Mouse (Mus musculus): ENCODE results near the gene Slc38a11. TPM values are rescaled to one million over a fixed set of nuclear protein-coding genes. Genes with fewer than 3 reads are reported as not detected.
A peak's percentile ranks its signal among the peaks of the same experiment; 100 is the strongest.

Gene Slc38a11
- 2.3 TPM in 1 of 2 replicates, not detected in the other for total RNA-seq (2017)

DNA sequence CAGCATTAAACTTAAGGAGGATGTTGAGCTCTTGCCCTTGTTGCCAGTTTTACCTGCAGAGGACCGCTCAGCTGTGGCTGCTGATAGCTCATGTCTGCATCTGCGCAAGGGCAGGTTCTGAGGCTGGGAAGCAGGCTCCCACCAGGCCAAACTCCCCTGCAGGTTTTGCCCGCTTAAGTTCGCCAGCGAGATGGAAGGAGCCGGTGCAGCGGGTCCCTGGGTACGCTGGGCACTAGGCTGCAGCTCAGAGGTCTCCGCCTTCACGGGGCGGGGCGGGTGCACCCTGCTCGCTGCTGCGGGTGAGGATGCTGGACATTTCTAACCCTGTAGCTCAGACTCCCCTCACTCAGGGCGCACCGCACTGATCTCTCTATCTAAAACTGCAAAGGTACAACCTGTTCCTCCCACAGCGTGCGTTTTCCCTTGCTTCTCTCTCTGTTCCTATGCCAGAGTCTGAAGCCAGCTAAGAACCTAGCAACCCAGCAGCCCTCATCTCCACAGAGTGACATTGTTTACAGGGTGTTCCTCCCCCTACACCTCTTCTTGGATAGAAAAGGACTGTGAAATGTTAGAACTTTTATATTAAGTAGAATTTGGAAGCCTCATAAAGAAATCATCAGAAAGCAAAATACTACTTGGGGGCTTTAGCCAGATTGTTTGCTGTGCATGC lies at the start of gene Slc38a11:
TSS of gene Slc38a11 (minus strand) at position 207 of the 670 bp plus-strand sequence.
- ATAC-seq (replicated peaks in 1 of 2; ENCODE audit: insufficient read depth in 1 of 2, low FRiP score in 2 of 2, low TSS enrichment in 1 of 2, low read depth in 1 of 2, poor library complexity in 2 of 2, severe bottlenecking in 2 of 2) = peak; percentile 84 to 89

DNA sequence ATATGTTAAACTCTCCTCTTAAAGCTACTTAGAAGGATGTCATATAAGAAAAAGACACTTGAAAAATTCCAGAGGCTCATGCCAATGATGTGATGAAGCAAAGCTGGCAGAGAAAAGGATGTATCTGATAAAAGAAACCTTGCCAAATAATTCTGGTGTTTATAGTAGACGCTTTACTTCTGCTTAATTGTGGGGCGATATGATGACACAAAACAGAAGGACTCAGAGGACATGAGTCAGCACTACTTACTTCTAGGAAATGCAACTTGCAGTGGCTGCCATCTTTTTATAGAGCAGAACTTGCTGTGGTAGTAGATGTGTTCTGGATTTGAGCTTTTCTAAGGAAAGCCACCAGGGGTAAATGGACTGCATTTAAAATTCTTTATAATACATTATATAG lies 43.3 kb upstream of the Slc38a11 start:
- peak; percentile 81 to 91; a peak in 3 of 4 replicates for ATAC-seq (replicated peaks in 1 of 2; ENCODE audit: insufficient read depth in 1 of 2, low FRiP score in 2 of 2, low TSS enrichment in 1 of 2, low read depth in 1 of 2, poor library complexity in 2 of 2, severe bottlenecking in 2 of 2)

DNA sequence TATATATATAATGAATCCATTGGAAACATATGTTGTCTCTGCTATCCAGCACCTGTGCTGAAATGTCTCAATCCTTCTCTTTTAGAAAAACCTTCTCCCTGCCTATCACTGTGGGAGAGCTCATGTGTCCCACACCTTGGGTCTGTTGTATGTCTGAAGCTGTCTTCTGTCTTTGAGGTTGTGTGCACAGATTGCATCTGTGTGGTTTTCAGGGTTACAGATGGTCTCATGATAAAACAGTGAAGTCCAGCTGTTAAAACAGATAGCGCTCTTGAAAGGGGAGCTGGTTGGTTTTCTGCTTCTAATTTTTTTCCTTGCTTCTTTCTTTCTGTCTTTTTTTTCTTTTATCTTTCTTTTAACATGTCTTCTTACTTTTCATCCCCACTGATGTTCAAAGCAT lies 41.6 kb upstream of the Slc38a11 start:
- no peak for ATAC-seq (replicated peaks in 1 of 2; ENCODE audit: insufficient read depth in 1 of 2, low FRiP score in 2 of 2, low TSS enrichment in 1 of 2, low read depth in 1 of 2, poor library complexity in 2 of 2, severe bottlenecking in 2 of 2)

DNA sequence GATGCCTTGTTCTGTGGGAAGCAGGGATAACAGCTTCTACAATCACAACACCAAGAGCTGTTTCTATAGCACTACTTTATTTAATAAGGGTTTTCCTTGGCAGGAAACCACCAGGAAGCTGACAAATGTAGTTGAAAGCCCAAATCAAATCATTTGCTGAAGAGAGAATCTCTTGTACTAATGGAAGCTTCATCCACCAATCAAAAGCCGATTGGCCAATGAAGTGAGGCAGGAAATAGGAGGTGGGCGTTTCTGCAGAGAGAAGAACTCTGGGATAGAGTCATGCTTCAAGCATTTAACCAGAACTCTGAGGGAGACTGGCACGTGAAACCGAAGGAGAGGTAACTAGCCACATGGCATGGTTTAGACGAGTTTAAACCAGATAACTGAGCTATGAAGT lies 38.2 kb upstream of the Slc38a11 start:
- ATAC-seq (replicated peaks in 1 of 2; ENCODE audit: insufficient read depth in 1 of 2, low FRiP score in 2 of 2, low TSS enrichment in 1 of 2, low read depth in 1 of 2, poor library complexity in 2 of 2, severe bottlenecking in 2 of 2) = no peak

DNA sequence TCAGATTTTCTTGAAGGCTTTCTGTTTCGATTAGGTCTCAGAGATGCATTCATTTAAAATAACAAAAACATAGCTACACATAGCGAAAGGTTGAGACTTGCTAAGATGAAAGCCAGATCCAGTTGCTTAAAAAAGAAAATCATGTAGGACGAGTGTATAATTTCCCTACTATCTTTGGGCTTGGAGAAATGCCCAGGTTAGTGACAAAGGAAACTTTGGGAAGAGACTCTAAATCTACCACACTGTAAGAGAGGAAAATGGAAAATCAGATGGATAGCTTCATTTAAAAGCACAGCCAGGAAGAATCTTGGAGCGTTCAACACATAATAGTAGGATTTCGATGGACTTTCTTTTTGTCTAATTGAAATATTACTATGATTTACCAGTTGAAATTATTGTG lies 36.1 kb upstream of the Slc38a11 start:
- no peak for ATAC-seq (replicated peaks in 1 of 2; ENCODE audit: insufficient read depth in 1 of 2, low FRiP score in 2 of 2, low TSS enrichment in 1 of 2, low read depth in 1 of 2, poor library complexity in 2 of 2, severe bottlenecking in 2 of 2)

DNA sequence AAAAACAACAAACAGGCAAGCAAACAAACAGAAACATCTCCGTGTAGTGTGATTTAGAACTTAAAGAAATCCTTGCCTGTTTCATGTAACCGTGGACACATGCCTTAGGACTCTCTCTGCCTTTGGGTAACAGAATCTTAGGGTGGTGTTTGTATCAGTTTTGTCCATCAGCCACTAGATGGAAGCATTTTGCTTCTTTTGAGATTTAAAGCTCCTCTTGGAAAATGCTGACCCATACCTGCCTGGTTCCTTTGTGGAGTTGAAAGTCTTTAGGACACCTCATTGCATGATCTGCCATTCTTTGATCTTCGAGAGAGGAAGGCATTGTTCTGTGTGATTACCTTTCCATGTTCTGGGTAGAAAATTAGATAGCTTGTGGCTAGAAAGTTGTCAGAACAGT lies 32.3 kb upstream of the Slc38a11 start:
- ATAC-seq (replicated peaks in 1 of 2; ENCODE audit: insufficient read depth in 1 of 2, low FRiP score in 2 of 2, low TSS enrichment in 1 of 2, low read depth in 1 of 2, poor library complexity in 2 of 2, severe bottlenecking in 2 of 2) = peak; percentile 68 to 90

DNA sequence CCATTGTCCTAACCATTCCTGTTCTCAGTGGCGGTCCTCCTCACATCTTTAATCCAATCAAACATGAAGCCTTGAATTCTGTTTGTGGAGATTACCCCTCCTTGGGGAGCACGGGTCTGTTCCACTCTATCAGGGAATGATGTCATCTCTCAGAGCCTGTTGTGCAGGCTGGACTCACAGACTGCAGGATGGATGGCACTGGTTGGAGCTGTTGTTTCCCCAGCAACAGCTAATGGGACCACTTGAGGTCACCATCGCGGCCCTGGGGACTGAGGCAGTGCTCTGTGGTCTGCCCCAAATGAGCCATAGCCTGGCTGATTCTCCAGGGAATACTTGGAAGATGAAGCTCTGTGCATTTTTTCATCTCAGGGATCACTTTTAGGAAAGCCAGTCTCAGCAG lies 29.2 kb upstream of the Slc38a11 start:
- ATAC-seq (replicated peaks in 1 of 2; ENCODE audit: insufficient read depth in 1 of 2, low FRiP score in 2 of 2, low TSS enrichment in 1 of 2, low read depth in 1 of 2, poor library complexity in 2 of 2, severe bottlenecking in 2 of 2) = no peak

DNA sequence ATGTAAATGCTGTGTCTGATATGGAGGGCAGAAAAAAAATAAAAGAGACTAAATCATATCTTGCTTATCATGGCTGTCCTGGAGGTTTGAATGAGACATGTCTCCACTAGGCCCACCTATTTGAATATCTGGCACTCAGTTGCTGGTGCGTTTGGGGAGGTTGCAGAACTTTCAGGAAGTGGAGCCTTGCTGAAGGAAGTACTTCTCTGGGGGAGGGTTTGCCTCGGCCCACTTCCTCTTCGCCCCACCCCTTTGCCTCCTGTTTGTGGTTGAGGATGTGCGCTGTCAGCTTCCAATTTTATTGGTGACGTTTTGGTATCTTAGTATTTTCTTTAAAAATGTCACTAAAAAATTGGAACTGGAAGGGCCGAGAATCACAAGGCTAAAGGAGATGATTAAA lies 27.5 kb upstream of the Slc38a11 start:
- ATAC-seq (replicated peaks in 1 of 2; ENCODE audit: insufficient read depth in 1 of 2, low FRiP score in 2 of 2, low TSS enrichment in 1 of 2, low read depth in 1 of 2, poor library complexity in 2 of 2, severe bottlenecking in 2 of 2) = peak; percentile 49 to 62; a peak in 2 of 4 replicates

DNA sequence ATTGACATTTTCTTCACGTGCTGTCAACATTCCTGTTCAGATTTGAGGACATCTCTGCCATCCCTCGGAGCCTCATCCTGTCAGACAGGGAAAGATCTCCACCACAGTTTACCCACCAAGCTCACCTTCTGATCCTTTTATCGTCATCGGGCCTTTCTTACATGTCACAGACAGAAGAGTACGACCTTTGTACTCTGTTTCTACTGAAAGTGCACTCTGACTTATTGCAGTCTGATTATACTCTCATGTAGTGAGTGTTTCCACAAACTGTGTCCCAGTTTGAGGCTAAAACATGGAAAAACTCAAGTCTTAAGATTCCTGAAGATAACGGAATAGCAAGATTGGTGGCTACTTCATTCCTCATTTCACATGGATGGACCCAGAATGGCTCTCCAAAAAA lies 21.0 kb upstream of the Slc38a11 start:
- no peak for ATAC-seq (replicated peaks in 1 of 2; ENCODE audit: insufficient read depth in 1 of 2, low FRiP score in 2 of 2, low TSS enrichment in 1 of 2, low read depth in 1 of 2, poor library complexity in 2 of 2, severe bottlenecking in 2 of 2)

DNA sequence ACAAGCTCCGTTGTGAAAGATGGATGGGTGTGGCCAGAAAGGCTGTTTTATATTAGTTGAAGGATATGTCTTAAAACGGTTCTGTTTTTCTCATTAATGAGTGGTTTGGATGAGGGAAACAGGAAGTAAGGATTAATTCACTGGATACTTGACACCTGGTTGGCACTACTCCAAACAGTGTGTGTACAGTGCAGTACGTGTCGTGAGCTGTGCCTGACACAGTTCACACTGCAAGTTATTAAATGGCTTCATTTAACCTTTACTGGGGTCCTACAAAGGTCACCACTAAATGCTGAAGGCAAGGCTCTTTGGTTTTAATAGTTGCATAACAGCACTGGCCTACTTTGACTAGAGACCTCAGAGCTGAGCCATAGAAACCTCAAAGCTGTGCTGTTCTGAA lies 18.7 kb upstream of the Slc38a11 start:
- peak; percentile 60 to 62 for ATAC-seq (replicated peaks in 1 of 2; ENCODE audit: insufficient read depth in 1 of 2, low FRiP score in 2 of 2, low TSS enrichment in 1 of 2, low read depth in 1 of 2, poor library complexity in 2 of 2, severe bottlenecking in 2 of 2)

DNA sequence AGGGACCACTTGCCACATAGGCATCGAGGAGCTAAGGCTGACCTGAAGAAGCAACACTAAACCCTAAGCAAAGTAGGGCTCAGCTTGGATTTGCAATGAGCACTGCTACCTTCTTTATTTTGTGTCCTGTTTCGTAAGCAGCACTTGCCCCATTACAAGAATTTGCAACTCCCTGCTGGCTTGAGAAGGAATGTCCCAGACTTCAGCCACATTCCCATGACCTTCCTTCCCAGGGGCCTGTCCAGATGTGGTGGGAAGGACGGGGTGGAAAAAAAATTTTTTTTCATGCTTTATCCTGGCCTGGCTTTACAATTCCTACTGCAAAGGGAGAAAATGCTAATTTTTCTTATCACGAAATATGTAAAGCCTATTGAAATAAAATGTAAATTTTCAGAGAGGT lies 14.6 kb upstream of the Slc38a11 start:
- no peak for ATAC-seq (replicated peaks in 1 of 2; ENCODE audit: insufficient read depth in 1 of 2, low FRiP score in 2 of 2, low TSS enrichment in 1 of 2, low read depth in 1 of 2, poor library complexity in 2 of 2, severe bottlenecking in 2 of 2)

DNA sequence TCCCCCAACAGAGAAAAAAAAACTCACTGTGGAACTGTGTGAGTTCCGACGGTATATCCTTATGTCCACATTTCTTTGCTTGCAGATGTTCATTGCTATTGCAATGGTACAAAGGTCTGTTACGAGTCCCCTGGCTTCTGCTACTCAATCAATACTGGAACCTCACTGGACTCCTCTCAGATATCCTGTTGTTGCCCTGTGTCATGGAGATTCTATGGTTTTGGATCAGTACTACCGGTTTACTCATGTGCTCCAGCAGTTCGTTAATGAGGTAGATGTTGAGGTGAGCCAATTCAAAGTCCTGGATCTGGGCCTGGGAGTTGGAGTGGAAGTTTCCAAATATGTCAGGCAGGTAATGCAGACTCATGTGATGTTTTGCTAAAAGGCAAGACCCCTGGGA lies 10.6 kb upstream of the Slc38a11 start:
- ATAC-seq (replicated peaks in 1 of 2; ENCODE audit: insufficient read depth in 1 of 2, low FRiP score in 2 of 2, low TSS enrichment in 1 of 2, low read depth in 1 of 2, poor library complexity in 2 of 2, severe bottlenecking in 2 of 2) = no peak

DNA sequence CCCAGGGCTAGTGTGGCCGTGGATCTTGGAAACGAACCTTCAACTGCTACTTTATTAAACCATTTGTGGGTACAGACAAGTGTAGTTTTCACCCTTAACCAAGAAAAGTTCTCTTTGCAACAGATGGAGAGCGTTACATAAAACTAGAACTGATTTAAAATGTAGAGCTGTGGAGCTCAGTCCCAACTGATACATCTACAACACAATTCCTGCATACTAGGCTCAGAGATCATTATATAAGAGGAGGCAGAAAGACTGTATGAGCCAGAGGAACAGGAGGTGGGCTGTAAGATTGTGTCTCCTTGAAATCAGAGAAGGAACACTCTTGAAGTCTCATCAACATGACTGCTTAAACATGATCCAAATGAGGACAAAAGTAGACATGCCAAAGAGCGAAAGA lies 9.2 kb upstream of the Slc38a11 start:
- no peak for ATAC-seq (replicated peaks in 1 of 2; ENCODE audit: insufficient read depth in 1 of 2, low FRiP score in 2 of 2, low TSS enrichment in 1 of 2, low read depth in 1 of 2, poor library complexity in 2 of 2, severe bottlenecking in 2 of 2)

DNA sequence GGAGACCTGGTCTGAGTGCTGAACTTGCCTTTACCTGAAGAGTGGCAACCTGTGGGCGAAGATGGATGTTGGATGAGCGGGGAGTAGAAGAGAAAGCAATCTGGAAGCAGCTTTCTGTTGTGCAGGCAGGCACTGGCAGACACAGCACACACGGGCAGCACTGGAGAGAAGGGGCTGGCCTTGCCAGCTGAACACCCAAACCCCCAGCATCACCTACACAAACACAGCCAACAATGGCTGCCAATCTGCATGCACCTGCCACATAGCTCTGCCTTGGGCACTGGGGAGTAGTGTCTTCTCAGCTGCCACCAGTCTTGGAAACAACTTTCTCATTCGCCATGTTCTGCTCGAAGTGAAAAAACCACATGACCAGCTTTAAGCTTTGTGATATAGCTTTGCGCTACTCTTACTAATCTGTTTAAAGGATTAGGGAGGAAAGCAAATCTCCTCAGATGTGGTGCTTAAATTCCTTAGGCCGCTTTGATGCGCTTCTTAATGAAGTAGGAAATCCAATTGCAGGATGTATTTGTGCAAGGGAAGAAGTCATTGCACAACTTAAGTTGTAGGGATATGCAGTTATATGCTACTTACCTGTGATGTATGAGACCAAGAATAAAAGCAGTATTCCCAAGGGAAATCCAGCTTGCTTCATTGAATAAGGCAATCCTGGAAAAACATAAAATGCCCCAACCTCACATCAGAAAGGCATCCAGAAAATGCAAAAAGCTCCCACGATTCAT lies 2.9 kb downstream of the Slc38a11 start:
- no peak for ATAC-seq (replicated peaks in 1 of 2; ENCODE audit: insufficient read depth in 1 of 2, low FRiP score in 2 of 2, low TSS enrichment in 1 of 2, low read depth in 1 of 2, poor library complexity in 2 of 2, severe bottlenecking in 2 of 2)

DNA sequence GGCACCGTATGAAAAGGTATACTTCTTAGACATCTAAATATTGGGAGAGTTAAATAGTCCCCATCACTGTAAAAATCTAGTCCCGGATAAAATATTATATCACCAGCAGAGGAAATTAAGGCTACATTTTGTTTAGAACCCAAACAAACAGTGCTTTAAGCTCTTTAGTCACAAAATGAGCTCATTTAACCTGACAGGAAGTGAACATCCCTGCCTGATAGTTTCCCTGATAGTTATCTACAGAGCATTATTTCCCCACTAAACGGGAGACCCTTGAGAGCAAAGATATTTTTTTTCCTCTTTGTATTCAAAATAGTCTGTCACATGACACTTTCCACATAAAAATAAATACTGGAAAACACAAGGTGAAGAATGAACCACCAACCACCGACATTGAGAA lies 16.5 kb downstream of the Slc38a11 start:
- ATAC-seq (replicated peaks in 1 of 2; ENCODE audit: insufficient read depth in 1 of 2, low FRiP score in 2 of 2, low TSS enrichment in 1 of 2, low read depth in 1 of 2, poor library complexity in 2 of 2, severe bottlenecking in 2 of 2) = no peak

DNA sequence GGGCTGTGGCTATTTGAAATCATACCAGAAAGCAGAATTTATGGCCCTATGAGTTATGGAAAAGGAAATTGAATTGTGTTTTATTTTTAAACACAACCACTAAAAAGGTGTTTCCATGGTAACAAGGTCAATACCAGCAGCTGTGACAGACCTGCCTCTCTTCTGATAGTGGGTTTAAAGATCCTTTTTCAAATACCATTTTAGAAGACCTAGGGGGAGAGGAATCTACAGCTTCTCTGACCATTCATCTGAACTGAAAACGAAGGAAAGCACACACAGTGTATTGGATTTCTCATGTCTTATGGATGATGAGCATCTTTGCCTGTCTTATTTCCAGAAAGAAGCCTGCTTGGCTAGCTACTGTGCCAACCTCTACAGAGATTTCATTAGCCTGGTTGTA lies 16.9 kb downstream of the Slc38a11 start:
- peak; percentile 6 to 23; a peak in 3 of 4 replicates for ATAC-seq (replicated peaks in 1 of 2; ENCODE audit: insufficient read depth in 1 of 2, low FRiP score in 2 of 2, low TSS enrichment in 1 of 2, low read depth in 1 of 2, poor library complexity in 2 of 2, severe bottlenecking in 2 of 2)

DNA sequence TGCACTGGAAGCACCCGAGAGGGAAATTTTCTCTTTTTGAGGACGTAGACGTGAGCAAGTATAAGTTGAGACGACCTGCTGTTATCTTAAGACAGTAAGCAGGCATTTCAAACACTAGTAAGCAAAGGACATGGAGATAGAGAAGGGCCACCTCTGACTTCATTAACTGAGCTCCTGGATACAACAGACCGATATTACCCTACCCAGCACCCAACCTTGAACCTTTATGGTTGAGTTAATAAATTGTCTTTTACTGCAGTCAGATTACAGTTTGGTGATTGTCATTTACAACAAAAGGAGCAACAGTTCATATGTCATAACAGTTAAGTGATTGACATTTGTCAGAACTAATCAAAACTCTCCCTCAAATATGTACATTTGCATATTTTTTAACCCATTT lies 17.8 kb downstream of the Slc38a11 start:
- ATAC-seq (replicated peaks in 1 of 2; ENCODE audit: insufficient read depth in 1 of 2, low FRiP score in 2 of 2, low TSS enrichment in 1 of 2, low read depth in 1 of 2, poor library complexity in 2 of 2, severe bottlenecking in 2 of 2) = no peak

DNA sequence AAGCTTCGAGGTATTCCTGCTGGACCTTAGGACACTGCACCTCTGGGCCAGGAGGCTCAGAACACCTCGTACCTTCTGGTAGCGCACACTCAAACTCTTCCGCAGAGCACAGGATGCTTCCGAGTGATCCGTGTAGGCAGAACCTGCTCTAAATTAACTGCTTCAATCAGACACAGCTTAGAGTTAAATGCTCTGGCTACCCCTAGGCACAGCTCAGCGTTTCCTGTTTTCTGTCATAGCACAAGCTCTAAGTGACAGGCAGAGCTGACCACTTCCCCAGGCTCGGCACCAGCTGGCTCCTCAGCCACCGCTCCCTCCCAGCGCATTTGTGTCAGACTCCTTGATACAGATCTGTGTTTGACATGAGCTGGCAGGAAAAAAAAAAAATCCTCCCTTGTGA lies 21.8 kb downstream of the Slc38a11 start:
- peak; percentile 97 to 99 for ATAC-seq (replicated peaks in 1 of 2; ENCODE audit: insufficient read depth in 1 of 2, low FRiP score in 2 of 2, low TSS enrichment in 1 of 2, low read depth in 1 of 2, poor library complexity in 2 of 2, severe bottlenecking in 2 of 2)

DNA sequence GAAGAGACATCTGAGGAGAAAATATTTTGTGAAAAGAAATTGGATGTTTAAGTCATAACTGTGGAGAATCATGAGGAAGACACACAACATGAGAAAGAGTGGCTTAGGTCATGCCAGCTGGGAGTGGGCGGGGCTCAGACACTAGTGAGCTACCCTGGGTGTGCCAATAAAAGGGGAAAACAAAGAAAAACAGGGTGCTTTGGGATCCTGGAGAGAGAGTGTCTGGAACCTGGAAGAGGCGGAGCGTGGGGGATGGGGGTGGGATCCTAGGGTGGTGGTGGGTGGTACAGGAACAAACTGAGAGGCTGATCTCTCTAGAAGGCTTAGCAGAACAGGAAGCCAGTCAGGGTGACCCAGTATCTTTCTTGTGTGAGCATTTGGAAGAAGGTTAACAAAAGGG lies 23.0 kb downstream of the Slc38a11 start:
- no peak for ATAC-seq (replicated peaks in 1 of 2; ENCODE audit: insufficient read depth in 1 of 2, low FRiP score in 2 of 2, low TSS enrichment in 1 of 2, low read depth in 1 of 2, poor library complexity in 2 of 2, severe bottlenecking in 2 of 2)

All from hematopoietic stem cell, adult 5-6 weeks (primary cell).